Mouse (Mus musculus): ENCODE data around the gene Cmas.

Gene Cmas

DNA sequence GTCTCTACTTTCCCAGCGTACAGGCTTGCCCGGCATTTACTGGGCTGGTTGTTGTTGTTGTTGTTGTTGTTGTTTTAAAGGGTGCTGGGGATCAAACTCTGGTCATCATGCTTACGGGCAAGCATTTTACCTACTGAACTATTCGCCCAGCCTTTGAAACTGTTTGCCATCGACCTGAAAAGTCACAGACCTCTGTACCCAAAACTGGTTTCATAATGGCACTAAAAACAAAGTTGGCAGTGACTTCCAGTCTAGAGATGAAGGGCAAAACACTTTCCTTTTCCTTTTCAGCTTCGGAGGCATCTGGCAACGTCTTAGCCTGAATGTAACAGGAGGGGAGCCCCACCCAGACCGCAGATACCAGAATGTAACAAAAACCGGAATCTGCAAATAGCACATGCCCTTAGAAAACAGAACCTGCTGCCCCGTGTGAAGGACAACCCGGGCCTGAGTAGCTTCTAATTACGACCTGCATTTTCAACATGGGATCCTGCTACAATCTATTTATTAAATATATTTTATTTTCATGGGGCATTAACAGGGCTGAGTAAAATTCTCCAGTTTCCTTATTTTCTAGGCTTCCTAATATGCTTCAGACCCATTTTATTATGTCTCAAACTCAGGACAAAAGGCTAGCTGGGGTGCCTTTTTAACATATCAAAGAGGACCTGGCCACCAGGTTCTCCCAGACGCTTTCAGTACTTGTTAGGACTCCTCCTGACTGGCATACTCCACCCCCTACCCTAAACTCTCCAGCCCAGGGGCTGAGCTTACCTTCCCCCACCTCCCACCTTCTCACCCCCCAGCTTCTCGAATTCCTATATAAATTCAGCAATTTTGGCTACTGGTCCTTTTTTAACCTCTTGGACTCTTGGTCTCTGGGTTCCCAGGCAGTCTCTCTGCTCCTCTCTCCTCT is 3.9 kb upstream of the Cmas start:
- no peak for DNase-seq (ENCODE audit: low spot score in 2 of 2)

DNA sequence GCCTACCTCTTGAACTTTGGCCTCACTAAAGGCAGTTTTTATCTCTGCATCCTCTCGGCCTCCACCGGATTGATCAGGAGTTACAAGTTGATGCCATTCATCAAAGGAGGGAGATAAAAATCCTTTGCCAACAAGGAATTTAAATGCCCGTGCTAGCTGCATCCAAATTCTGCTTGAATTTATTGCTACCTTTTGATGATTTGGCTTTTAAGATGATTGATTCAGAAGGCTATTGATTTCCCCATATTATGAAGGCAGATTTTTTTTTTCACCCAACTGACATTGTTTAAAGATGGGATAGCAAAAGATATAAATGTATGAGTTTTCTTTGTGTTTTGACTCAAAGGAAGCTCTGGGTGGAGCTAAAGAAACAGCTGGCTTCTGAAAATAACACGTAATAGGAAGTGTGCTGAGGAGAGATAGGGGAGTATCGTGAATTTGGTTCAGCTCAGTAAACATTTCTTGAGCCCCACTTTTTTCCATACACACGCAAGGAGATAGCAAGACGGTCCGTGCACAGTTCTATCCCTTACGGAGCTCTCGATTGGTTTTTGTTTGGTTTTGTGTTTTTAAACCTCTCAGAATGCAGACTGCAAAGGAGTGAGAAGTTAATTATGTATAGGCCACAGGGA is 964 bp downstream of the Cmas start:
- DNase-seq (ENCODE audit: low spot score in 2 of 2), result no peak

DNA sequence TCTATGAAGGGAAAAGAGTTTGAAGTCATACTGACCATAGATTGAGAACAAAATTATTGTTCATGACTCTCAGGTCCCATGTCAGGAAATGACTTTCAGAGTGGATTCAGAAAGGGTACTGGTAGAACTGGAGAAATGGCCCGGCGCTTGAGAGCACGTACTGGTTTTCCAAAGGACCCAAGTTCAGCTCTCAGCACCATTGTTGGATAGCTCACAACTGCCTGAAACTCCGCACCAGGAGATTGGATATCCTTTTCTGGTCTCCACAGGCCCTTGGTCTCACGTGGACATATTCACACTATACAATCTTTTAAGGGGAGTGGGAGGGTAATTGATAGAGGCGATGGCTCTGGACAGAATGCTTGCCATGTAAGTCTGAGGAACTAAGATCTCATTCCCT is 1.5 kb downstream of the Cmas start:
- DNase-seq (ENCODE audit: low spot score in 2 of 2), result no peak

- no peak for DNase-seq (ENCODE audit: low spot score in 2 of 2)
Observed at GRCm38 (mm10) chr6:142758562-142758961, 2.1 kb downstream of the Cmas start.

DNA sequence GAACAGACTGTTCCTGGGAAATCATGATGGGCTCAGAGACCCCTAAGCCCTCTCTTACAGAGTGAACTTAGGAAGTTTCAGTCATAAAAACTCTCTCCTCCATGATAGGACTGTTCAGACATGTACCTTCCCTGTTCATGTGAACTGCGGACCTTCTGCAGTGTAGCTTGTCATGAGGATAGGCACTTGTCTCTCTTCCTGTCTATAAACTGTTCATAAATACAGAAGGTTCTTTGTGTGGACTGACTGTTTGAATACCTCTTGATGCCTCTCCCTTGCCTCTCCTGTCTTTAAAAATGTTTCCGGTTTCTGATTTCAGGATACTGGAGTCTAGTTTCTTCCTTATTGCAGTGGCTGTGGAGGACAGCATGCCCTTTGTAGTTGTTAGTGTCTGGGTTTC is 3.1 kb downstream of the Cmas start:
- no peak for DNase-seq (ENCODE audit: low spot score in 2 of 2)

DNA sequence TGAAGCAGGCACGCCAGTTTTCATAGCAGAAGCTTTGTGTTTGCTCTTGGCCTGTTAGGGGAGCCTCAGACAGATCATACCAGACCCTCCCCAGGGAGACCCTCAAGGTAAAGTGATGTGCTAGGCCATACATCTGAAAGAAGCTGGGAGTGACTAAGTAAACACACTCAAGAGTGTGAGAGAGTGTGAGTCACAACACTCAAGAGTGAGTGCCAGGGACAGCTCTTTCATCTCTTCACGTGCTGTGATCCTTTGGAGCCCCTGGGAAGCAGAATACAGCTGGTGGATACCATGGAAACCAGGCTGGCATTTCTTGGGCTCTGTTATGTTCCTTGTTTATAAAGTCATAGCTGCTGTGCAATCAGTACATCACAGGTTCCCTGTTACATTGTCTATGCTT is 8.4 kb downstream of the Cmas start:
- DNase-seq (ENCODE audit: low spot score in 2 of 2), result no peak

DNA sequence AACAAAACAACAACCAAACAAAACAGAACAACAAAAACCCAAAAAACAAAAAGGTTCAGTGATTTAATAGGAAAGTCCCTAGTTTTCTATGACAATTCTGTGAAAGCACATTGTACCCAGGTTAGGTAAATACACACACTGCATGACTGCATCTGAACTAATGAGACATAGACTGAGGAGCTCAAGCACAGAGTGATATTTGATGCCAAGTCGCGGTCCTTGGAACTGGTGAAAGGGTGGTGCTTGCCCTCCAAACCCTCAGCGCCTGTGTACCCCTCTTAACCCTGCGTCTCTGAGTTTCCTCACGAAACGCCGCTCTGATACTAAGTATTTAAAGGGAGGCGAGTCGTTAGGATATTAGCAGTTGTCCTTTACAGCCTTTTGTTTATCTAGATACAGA is 10.8 kb downstream of the Cmas start:
- no peak for DNase-seq (ENCODE audit: low spot score in 2 of 2)

GRCm38 (mm10) chr6:142769896-142770295 is 13.4 kb downstream of the Cmas start:
- no peak for DNase-seq (ENCODE audit: low spot score in 2 of 2)

- DNase-seq (ENCODE audit: low spot score in 2 of 2), result no peak
Observed at GRCm38 (mm10) chr6:142771643-142772042, 15.2 kb downstream of the Cmas start.

DNA sequence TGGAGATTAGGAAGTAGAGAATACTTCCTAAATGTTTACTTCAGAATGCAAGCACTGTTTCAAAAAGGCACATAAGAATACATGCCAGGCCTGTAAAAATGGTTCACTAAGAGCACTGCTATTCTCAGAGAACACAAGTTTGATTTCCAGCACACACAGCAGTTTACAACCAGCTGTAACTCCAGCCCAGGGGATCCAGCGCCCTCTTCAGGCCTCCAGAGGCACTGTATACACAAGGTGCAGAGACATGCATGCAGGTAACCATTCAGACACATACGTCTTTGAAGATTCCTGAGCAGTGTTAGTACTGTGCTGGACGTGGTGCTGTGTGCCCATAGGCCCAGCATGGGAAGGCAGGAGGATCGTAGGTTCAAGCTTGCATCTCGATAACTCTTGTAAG is 17.1 kb downstream of the Cmas start:
- DNase-seq (ENCODE audit: low spot score in 2 of 2), result no peak

DNA sequence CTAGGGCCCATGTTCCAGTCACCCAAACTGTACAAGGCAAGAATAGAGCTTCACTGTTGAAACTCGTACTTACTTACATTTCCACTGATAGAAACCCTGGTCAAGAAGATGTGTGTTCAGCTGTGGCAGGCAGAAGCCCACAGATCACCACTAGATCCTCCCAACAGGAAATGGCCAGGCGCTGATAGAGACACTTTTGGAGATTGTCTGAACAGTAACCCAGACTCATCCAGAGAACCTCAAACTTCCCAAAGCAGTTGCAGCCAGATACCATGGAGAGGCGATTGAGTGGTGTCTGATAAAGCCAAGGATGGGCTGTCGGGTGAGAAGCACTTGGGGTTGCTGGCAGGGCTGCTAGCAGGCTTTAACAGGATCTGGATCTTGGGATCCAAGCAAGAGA is 20.4 kb downstream of the Cmas start:
- DNase-seq (ENCODE audit: low spot score in 2 of 2), result no peak

GRCm38 (mm10) chr6:142779045-142779811 is 22.7 kb downstream of the Cmas start:
- DNase-seq (ENCODE audit: low spot score in 2 of 2), result no peak

DNA sequence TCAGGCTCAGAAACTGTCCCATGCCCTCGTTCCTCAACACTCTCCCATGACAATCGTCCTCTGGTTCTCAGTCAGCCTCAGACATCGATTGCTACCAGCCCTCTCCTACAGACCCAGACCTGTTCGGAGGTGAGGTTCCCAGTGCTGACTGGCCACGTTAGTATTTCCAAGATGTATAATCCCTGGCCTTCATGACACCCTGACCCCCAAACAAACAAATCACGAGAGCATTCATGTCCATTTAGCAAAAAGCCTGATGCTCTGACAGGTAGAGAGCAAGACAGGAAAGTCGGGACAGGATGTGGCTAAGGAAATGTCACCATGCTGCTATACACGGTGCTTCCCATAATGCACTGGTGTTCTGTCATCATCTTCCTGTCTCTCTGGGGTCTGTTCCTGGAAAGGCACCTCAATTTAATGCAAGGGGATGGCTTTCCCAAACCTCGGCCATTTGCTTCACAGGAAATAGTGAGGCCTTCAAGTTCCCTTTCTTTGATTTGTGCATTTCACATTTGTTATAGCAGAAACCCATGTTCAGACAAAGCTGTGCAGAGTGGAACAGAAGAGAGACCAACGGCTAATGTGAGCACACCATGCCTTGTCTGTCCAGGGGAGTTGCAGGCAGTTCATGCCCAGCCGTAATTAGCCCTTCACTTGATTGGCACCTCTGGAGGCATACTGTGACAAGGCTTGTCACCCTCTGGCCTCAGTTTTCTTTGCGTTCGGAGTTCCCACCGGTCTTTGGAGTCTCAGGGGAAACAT is 23.5 kb downstream of the Cmas start:
- no peak for DNase-seq (ENCODE audit: low spot score in 2 of 2)

DNA sequence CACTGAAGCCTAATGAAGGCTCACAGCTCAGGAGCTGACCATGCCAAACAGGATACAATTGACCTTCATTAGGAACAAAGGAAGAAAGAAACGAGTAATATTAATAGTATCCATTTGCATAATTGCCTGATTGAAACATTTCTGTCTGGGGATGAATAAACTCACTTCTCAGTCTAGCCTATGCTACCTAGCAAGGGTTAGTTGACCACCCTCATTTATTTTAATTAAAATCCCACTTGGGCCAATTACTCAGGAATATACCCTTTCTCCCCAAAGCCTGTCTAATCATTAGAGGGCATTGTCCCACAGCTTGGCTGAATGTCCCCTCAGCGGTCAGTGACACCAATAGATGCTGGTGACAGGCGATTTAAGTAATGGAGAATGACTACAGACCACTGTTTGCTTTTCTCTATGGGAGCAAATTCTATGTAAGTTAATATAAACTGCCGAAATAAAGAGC is 24.1 kb downstream of the Cmas start:
- no peak for DNase-seq (ENCODE audit: low spot score in 2 of 2)

GRCm38 (mm10) chr6:142781286-142781685 is 24.8 kb downstream of the Cmas start:
- no peak for DNase-seq (ENCODE audit: low spot score in 2 of 2)

- peak in 1 of 2 experiments; percentile 16 for DNase-seq (ENCODE audit: low spot score in 2 of 2)
Observed at GRCm38 (mm10) chr6:142785343-142785742, 28.9 kb downstream of the Cmas start.

GRCm38 (mm10) chr6:142786106-142786505 is 29.6 kb downstream of the Cmas start:
- no peak for DNase-seq (ENCODE audit: low spot score in 2 of 2)

DNA sequence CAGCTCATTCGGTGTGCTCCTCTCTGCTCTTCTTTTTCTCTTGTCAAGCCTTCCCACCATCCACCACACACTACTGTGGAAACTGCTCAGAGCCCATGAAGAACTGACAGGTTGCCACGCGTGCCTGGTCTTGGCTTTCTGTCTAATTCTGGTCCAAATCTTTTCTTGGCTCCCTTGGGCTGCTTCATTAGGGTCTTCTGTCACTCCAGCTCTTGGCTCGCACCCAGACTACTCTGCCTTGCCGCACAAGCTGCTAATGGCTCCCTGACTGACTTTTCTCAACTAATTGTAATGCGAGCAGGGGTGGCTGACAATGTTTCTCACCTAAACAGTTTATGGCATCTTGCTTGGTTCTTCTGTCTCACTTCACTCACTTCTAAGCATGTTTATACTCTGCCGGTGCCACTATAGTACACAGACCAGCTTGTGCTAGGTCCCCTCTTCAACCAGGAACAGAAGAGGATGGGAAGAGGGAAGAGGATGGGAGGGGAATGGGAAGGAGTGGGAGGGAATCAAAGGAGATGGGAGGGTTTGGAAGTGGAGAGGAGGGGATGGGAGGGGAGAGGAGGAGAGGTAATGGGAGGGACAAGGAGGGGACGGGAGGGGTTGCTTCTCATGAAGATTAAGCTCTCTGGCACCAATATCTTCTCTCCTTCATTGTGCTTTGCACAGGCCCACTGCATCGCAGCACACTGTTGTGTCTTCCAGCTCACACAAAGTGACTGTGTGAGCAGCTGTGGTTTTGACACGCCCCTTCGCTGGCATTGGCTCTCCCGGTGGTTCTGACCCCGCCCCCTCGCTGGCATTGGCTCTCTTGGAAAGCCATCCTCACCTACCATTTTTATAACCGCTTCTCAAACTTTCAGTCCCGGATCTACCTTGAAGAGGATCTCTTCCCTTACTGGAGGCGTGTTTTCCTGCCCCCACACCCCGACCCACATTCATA is 31.8 kb downstream of the Cmas start:
- no peak for DNase-seq (ENCODE audit: low spot score in 2 of 2)

DNA sequence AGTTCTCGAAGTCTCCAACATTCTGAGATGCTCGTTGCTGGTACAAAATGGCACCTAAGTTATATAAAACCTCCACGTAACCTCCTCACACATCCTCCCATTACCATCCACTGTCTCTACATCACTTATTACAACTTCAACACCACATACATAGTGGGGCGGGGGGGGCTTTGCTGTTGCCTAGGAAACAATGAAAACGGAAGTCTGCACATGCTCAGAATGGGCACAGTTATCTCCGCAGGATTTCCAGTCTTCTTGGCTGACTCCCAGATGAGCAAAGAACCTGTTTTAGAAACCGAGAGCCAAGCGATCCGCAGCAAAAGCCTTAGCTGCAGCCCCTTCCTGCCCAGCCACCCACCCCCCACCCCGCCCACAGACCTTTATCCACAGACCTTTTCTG is 33.2 kb downstream of the Cmas start:
- DNase-seq (ENCODE audit: low spot score in 2 of 2), result no peak

DNA sequence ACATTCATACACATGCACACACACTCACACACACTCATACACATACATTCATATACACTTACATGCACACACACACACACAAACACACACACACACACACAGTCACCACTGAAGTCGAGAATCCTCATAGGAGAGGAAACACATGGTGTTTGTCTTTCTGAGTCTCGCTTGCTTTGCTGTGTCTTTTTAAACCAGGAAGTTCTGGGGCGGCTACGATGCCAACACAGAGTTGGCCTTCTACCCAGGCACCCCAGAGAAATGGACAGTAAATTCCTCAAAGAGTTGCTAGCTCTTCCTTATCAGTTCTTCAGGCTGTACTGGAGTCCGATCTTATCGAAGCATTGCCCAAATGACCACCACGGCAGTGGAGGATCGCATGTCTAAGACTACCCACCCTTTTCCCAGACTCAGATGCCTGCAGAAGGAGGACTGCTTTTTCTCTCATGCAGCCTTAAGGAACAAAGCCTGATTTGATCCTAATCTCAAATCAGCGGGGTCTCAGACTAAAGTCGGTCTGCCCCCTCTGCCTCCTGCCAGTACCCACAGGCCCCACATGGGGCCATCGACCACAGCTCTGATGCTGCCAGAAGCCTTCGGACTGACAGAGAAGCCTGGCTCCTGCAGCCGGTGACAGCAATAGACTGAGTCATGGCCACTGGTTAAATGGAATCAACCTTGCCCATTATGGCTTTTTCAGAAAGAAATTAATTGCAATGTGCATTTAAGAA is 35.9 kb downstream of the Cmas start:
- DNase-seq (ENCODE audit: low spot score in 2 of 2), result no peak
